Mouse (Mus musculus) WW6 (cell line): ENCODE results near the gene R3hdm1.
A peak's percentile ranks its signal among the peaks of the same experiment; 100 is the strongest.
"Not testable (repeated sequence)": the region's sequence is repeated elsewhere in the genome, so short reads cannot be mapped to it uniquely, and the experiment has no call there.

Experiments used
- DNase-seq: peaks from one replicate; pipeline ENCODE4 v3.0.0-alpha.2; 2013; ENCODE audit warnings: low read depth, low spot score

Gene R3hdm1

DNA sequence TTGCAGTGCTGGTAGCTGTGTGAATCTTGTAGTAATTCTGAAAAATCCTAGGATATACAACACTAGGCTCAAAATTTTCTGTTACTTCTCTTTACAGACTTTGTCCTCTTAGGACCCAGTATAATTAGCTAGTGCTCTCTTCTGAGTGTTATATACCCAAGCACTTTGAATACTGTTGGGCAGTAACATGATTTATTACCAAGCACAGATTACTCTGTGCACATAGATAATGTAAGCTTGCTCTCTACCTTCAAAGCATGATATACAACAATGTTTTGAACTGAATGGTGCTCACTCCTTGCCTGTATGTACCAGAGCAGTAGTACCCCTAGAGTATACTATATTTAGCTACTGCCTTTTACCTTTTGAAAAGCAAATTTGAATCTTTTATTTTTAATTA, 33.1 kb downstream of the R3hdm1 start:
- DNase-seq: not testable (repeated sequence)

DNA sequence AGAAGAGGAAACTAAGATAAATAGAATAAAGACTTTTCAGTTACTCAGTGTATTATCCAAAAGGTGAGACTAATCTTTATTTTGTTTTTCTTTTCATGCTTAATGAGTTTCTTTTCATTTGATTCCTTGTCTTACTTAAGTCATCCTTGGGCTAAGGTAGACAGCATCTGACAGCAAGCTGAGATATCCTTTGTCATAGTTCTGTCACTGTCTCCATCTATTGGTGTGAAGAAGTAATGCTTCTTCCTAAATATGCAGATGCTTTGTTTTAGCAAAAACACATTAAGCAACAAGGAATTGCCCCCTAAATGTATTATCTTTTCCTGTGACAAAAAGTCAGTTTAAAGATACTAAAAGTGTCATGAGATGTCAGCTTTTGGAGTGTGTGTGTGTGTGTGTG, 37.9 kb downstream of the R3hdm1 start:
- DNase-seq: no peak

DNA sequence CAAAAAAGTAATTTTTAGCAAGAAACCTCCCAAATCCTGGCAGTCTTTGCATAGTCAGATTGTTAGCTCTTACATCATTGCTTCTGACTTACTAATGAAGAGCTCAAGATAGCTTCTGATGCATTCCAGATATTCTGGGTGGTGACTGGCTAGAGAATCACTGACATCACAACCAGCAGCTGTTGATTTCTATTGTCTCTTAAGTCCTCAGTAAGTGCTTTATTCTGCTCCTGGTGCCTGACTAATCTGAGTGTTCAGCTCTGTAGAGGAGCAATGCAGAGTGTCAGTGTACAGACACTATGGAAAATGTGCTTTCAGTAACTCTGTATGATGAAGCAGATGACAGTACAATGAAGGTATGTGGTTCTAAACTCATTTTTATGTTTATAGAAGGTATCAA, 38.6 kb downstream of the R3hdm1 start:
- no peak for DNase-seq

DNA sequence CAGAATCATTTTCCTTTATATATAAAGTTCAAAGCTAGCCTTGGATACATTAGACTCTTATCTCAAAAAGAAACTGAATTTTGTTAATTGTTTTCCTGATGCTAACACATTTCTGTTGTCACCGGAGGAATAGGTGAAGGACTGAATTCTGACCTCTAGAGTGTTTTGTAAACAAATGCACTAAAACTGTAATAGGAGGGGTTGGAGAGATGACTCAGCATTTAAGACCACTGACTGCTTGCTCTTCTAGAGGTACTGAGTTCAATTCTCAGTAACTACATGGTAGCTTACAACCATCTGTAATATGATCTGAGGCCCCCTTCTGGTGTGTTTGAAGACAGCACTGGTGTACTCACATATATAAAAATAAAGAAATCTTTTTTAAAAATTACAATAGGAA, 63.9 kb downstream of the R3hdm1 start:
- no peak for DNase-seq

DNA sequence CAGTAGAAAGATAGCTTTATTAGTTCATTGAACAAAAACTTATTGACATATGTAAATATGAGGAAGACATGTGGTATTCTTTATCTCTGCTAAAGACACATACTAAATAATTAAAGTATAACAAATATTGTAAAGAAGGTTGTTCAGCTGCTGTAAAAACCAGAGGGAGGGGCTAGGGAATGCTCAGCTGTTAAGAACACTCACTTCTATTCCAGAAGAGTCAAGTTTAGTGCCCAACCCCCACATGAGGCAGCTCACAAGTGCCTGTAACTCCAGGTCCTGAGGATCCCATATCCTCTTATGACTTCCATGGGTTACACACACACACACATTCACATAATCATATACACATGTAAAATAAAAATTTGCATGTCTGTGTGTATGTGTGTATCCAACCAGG, 67.0 kb downstream of the R3hdm1 start:
- DNase-seq: no peak

DNA sequence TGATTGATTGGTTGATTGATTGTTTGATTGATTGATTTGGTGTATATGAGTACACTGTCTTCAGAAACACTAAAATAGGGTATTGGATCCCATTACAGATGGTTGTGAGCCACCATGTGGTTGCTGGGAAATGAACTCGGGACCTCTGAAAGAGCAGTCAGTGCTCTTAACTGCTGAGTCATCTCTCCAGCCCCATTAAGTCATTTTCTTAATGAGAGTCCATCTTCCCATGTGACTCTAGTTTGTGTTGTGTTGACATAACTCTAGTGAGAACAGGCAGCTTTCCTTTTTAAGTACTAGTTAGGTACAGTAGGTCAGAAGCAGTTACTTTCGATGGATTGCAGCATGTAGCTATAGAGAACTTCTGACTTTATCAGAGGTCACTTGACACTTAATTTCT, 88.3 kb downstream of the R3hdm1 start:
- no peak for DNase-seq

DNA sequence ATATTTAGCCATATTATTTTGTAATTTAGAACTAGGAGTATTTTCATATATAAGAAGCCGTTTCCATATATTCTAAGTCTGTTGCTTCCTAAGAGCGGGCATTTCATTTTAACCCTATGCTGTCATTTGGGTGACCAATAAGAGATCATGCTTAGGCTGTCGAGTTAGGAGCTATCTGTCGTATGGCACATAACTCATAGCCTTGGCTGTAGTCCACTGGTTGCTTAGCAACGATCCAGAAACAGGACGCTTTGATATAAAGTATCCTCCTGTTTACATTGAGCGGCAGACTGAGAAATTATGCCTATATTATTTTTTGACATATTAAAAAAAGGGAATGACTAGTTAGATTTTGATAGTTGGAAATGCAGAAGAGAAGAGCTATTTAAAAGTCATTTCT, 89.3 kb downstream of the R3hdm1 start:
- no peak for DNase-seq

DNA sequence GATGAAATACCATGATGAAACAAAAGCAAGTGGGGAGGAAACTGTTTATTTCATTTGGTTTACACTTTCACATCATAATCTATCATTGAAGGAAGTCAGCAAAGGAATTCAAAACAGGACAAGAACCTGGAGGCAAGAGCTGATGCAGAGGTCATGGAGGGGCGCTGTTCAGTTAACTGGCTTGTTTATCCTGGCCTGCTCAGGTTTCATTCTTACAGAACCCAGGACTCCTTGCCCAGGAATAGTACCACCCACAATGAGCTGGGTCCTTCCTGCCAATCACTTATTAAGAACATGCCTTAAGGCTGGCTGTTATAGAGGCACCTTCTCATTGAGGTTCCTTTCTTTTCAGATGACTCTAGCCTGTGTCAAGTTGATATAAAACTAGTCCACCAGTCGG, 90.9 kb downstream of the R3hdm1 start:
- DNase-seq: no peak

DNA sequence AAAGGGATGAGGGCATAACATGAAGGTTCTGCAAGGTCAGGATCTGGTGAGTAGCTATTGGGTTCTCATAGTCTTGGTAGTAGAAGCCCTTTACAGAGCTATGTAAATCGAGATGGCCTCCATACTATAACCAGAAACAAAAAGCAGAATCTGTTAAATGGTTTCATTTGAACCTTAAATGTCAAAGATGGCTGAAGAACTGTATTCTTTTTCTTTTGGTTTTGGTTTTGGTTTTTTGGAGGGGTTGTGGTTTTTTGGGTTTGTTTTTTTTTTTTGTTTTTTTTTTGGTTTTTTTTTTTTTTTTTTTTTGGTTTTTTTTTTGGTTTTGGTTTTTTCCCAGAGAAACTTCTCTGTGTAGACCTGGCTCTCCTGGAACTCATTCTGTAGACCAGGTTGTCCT, 94.3 kb downstream of the R3hdm1 start:
- DNase-seq: no peak

DNA sequence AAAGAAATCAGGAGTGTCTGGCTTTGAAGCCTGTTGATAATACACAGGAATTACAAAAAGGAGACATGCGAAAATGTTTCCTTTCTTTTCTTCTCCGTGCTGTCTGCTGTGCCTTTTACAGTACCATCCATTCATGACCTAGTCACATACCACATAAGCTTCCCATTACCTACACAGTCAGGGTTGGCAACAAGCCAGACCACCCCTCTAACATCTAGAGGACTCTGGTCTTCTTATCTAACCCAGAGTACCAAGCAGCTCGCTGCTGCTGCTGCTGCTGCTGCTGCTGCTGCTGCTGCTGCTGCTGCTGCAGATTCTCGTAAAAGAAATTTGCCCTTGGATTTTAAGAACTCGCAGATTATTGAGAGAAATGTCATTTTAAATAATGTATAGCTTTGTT, 110.2 kb downstream of the R3hdm1 start:
- DNase-seq: no peak

DNA sequence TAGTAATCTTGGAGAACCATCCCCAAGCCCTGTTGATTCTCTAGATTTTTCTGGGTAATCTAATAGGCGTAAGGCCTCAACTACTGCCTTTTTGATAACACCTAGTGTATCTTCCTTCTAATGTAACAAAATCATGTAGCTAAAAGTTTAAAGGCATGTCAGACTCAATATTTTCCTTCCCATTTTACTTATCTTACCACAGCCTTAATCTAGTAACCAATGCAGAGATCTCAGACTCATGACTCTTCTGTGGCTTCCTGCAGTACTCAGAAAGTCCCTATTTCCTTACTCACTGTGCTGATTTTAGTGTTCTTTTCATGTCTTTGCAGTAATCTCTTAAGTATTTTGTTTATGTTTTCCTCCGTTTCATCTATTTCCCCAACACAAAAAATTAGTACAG, 118.8 kb downstream of the R3hdm1 start:
- DNase-seq: no peak

DNA sequence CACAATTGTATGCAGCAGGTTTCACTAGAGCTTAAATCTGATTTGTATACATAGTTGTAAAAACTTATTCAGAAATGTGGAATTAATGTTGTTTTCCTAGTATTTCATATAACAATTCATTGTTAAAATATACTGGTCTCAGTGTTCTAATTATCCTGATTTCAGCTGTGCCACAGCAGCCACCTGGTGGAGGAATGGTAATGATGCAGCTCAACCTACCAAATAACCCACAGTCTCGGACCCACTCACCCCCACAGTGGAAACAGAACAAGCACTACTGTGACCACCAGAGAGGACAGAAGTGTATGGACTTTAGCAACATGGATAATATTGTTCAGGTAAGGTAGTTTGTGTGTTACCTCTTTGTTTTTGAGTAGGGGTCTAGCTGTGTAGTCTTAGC, 120.2 kb downstream of the R3hdm1 start:
- DNase-seq: no peak

DNA sequence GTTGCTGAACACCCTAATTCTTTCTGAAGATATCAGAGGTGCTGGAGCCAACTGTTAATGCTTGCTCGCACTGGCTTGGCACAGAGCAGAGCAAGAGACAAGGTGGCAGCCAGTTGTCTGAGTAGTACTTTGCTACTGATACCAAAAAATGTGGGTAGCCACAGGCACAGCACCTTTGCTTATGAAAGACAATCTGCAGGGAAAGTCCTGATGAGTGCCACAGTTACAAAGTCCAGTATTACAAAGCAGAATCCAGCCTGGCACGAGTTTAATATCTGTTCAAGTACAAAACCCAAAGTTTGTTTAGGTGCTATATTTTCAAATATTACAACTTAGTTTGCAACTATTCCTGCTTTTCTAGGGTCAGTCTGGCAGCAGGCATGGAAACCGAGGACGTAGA, 132.1 kb downstream of the R3hdm1 start:
- DNase-seq: no peak

DNA sequence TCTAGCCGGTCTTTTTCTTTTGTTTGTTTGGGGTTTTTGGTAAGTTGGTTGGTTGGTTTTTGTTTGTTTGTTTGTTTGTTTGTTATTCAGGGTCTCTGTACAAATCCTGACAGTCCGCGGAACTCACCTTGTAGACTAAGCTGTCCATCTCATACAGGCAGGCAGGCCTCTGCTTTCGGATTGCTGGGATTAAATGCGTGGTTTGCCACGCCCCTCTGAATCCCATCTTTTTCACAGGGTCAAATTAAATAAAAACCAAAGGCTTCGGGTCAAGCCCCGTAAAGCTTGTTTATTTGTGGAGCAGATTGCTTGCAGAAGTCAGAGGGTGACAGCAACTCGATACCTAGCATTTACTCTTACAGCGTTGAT, 140.5 kb downstream of the R3hdm1 start, which contains the start of gene Ubxn4:
Gene Ubxn4 (plus strand): TSS at position 338 of the 369 bp plus-strand sequence.
- DNase-seq: no peak

DNA sequence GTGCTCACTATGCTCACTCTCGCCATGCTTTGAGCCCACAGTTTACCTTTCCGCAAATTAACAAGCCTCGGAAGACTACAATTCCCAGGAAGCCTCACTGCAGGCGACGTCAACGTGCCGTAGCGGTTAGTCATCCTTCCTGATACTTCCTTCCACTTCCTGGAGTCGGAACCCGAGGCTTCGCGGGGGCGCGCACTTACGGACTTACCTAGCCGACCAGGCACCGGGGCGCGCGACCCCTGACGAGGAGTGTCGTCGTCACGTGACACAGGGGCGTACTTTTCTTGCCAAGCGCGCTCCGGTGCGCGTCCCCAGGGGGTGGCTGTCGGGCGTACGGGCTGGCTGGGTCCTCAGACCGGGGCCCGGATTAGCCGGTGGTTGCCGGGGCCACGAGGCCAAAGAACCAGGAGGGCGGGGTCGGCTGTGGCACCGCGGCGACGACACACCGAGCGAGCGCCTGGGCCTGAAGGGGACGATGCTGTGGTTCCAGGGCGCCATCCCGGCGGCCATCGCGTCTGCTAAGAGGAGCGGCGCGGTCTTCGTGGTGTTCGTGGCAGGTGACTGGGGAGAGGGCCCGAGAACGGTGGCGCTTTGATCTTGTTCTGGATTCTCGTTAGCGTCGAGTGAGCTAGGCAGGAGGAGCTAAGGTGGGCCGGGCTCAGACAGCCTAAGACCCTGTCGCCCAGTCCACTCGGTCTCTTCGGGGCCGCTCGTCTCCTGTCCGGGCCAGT, 141.1 kb downstream of the R3hdm1 start:
- peak; percentile 99 for DNase-seq

DNA sequence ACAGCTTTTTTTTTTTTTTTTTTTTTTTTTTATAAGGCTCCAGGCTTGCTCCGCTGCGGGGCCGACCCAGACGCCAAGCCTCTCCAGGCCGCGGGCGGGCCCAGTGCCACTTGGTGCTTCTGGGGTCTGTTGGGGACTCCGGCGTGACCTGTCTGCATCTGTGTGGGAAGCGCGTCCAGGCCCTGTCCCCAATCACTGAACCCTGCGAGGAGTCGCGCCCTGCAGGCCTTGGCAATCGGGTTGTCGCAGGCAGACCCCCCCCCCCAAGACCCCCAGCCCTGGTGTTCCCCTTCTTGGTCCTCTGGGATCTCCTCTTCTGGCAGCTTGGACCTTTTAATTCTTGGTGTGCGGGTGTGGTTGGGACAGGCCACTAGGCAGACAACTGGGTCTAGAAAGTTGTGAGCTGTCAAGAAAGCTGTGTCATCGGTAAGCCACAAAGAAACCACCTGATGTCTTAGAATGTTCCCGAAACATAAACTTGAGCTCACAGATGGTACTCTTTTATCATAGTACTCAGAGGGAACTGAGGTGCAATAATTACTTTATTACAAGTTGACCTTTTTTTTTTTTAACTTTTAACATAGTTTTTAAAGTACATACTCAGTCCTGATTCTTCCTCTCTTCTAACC, 141.7 kb downstream of the R3hdm1 start:
- no peak for DNase-seq

DNA sequence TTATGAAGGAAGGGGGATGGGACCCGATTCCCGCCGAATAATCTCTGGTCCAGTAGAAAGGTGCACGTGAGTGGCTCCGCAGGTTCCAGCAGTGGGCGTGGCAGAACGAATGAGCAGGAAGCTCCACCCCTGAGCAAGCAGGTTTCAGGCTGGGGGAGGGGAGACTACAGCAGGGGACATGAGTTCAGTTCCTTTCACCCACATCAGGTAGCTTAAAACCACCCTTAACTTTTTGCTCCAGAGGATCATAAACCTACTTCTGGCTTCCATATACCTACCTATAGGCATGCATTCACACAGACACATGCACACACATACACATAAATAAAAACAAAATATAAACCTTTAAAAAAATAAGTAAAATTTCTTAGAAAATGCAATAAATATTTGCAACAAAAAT, 164.0 kb downstream of the R3hdm1 start:
- DNase-seq: not testable (repeated sequence)

DNA sequence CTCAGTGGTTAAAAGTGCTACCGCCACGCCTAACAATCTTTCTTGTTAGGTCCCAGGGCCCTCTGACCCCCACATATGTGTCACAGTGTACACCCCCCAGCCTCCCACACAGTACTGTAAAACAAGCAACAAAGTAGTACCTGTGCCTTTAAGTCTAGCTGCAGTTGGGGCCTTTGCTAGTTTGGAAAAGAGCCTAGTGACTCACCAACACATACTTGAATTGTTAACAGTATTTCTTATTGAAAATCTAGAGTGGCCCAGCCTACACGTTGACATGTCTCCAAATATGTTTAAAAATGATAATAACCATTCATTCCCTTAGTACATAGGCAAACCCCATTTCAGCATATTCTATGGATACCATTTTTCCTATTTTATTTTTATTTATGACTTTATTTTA, 167.6 kb downstream of the R3hdm1 start:
- DNase-seq: no peak

DNA sequence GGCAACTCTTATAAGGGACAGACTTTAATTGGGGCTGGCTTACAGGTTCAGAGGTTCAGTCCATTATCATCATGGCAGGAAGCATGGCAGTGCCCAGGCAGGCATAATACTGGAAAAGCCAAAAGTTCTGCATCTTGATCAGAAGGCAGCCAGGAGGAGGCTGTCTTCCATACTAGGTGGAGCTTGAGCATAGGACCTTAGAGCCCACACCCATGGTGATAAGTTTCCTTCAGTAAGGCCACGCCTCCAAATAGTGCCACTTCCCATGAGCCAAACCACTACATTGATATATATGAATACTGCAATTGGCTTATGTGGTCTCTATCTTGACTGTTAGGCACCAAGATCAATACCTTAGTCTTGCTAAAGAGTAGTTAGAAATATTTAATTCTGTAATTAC, 172.8 kb downstream of the R3hdm1 start:
- DNase-seq: no peak

DNA sequence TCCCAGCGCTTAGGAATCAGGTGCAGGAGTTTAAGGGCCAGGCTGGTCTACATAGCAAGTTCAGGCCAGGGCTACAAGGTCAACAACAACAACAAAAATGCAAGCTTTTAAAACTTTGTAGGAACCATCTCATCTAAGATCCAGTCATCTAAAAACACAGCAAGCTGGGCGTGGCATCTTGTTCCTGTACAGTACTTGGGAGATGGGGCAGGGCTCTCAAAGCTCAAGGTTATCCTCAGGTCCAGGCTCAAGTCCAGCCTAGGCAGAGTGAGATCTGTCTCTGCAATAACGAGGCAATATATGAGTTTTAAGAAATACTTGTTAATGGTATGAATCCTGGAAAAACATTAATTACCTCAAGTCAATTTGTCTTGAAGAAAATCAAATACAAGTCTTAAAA, 175.5 kb downstream of the R3hdm1 start:
- no peak for DNase-seq

DNA sequence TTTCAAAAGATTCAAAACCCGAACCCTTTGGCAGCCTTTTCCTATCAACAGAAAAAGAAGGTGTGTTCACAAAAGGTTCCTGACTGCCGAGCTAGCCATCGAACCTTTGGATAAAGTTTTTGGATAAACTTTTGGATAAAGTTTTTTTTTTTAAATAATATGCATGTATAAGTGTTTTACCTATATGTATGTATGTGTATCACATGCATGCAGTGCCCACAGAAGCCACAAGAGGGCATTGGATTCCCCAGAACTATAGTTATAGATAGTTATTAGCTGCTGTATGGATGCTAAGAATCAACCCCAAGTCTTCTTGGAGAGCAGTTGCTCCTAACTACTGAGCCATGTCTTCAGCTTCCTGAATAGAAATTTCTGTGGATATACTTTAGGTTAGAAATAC, 178.7 kb downstream of the R3hdm1 start:
- DNase-seq: no peak

DNA sequence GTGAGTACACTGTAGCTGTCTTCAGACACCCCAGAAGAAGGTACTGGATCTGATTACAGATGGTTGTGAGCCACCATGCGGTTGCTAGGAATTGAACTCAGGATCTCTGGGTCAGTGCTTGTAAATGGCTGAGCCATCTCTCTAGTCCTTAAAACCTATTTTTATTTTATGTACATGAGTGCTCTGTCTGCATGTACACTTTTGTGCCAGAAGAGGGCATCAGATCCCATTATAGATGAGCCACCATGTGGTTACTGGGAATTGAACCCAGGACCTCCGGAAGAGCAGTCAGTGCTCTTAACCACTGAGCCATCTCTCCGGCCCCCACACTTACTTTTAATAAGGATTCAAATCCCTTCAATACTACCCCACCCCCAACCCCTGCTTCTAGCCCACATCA, 179.8 kb downstream of the R3hdm1 start:
- DNase-seq: no peak

DNA sequence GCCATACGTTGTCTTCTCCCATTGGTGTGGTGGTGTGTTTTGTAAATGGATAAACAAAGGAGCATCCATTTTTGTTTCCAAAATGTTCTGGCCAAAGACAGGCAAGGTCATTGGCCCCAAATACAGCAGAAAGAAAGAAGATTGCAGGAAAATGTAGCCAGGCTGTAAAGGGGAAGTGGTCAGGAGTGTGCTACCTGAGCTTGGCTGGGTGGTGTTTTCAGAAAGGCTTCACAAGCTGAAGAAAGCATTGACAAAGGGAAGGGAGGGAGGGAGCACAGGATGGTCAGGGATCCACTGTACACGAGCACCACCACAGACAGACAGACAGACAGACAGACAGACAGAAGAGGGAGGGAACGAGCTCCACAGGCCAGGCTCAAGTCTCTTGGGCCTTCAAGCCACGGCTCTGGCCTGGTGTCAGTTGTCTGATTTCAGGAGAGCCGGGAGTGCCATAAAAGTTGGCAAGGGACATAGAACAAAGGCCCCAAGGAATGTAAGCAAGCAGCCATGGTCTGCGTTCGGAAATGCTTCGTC, 181.1 kb downstream of the R3hdm1 start:
- no peak for DNase-seq
